Mouse (Mus musculus) c-Kit-positive CD71-negative TER-119-negative erythroid progenitor cells, embryonic 14.5 days (primary cell): ENCODE results near the gene Cdan1.
A peak's percentile ranks its signal among the peaks of the same experiment; 100 is the strongest.

Experiments used
- DNase-seq: peaks from one replicate; pipeline ENCODE4 v3.0.0-alpha.2; 2013; ENCODE audit warnings: low read depth

The Cdan1 gene

GRCm38 (mm10) chr2:120849449-120850423 is at the start of gene Cdan1:
Gene Cdan1 (minus strand): TSS chr2:120850128.
- no peak for DNase-seq

GRCm38 (mm10) chr2:120896361-120896760 is 46.4 kb upstream of the Cdan1 start:
- no peak for DNase-seq

- DNase-seq, result no peak
Measured at GRCm38 (mm10) chr2:120887601-120888000, 37.7 kb upstream of the Cdan1 start.

GRCm38 (mm10) chr2:120873192-120873591 is 23.3 kb upstream of the Cdan1 start:
- DNase-seq, result no peak

GRCm38 (mm10) chr2:120871447-120872336 is 21.8 kb upstream of the Cdan1 start:
- no peak for DNase-seq

- DNase-seq, result no peak
Measured at GRCm38 (mm10) chr2:120867336-120867735, 17.4 kb upstream of the Cdan1 start.

- peak; percentile 34 for DNase-seq
Measured at GRCm38 (mm10) chr2:120866561-120866960, 16.6 kb upstream of the Cdan1 start.

- no peak for DNase-seq
Measured at GRCm38 (mm10) chr2:120863389-120863788, 13.5 kb upstream of the Cdan1 start.

- DNase-seq, result no peak
Measured at GRCm38 (mm10) chr2:120860699-120861098, 10.8 kb upstream of the Cdan1 start.

GRCm38 (mm10) chr2:120858131-120858530 is 8.2 kb upstream of the Cdan1 start:
- DNase-seq, result no peak

GRCm38 (mm10) chr2:120853151-120853550 is 3.2 kb upstream of the Cdan1 start:
- no peak for DNase-seq

GRCm38 (mm10) chr2:120852626-120853025 is 2.7 kb upstream of the Cdan1 start:
- DNase-seq, result peak; percentile 23

- DNase-seq, result peak; percentile 96
Measured at GRCm38 (mm10) chr2:120850424-120851082, 625 bp upstream of the Cdan1 start, which contains the start of gene Ttbk2. Gene Ttbk2 (minus strand): TSS chr2:120850604.

GRCm38 (mm10) chr2:120845280-120845679 is 4.6 kb downstream of the Cdan1 start:
- DNase-seq, result no peak

GRCm38 (mm10) chr2:120843990-120844389 is 5.9 kb downstream of the Cdan1 start:
- DNase-seq, result no peak

GRCm38 (mm10) chr2:120841211-120841610 is 8.7 kb downstream of the Cdan1 start:
- DNase-seq, result no peak

GRCm38 (mm10) chr2:120835167-120835566 is 14.8 kb downstream of the Cdan1 start:
- no peak for DNase-seq

GRCm38 (mm10) chr2:120826936-120827638 is 22.8 kb downstream of the Cdan1 start:
- no peak for DNase-seq

- no peak for DNase-seq
Measured at GRCm38 (mm10) chr2:120770265-120770935, 79.5 kb downstream of the Cdan1 start.

GRCm38 (mm10) chr2:120761922-120762321 is 88.0 kb downstream of the Cdan1 start:
- DNase-seq, result no peak

GRCm38 (mm10) chr2:120748041-120748440 is 101.9 kb downstream of the Cdan1 start:
- no peak for DNase-seq
